Mouse (Mus musculus) G1E-ER4 (cell line): Measurements from ENCODE around the gene Lingo1. TPM values are rescaled to one million over a fixed set of nuclear protein-coding genes. Genes with fewer than 3 reads are reported as not detected.

Experiments
- GATA1 ChIP-seq: IDR thresholded peaks from one replicate; pipeline ENCODE4 v1.8.0; 2012; ENCODE audit warnings: low read length, inconsistent platforms
- polyA plus RNA-seq: library from polyadenylated mRNA; stranded (reverse); fragments of >175 nt; gene quantifications from 2 replicates; pipeline ENCODE4 v1.2.3, GENCODE M21; 2012

Lingo1 gene
- polyA plus RNA-seq, 1 experiment, result not detected

- no peak for TF ChIP-seq GATA1
Observed at GRCm38 (mm10) chr9:56591248-56591888, 204.9 kb downstream of the Lingo1 start.

- no peak for TF ChIP-seq GATA1
Observed at GRCm38 (mm10) chr9:56589762-56590161, 206.5 kb downstream of the Lingo1 start.

GRCm38 (mm10) chr9:56584043-56584424 lies 212.2 kb downstream of the Lingo1 start:
- no peak for TF ChIP-seq GATA1

GRCm38 (mm10) chr9:56583139-56584042 lies 212.9 kb downstream of the Lingo1 start:
- TF ChIP-seq GATA1, result no peak

- TF ChIP-seq GATA1, result no peak
Observed at GRCm38 (mm10) chr9:56582628-56583027, 213.6 kb downstream of the Lingo1 start.

- no peak for TF ChIP-seq GATA1
Observed at GRCm38 (mm10) chr9:56581700-56582099, 214.6 kb downstream of the Lingo1 start.

GRCm38 (mm10) chr9:56581016-56581415 lies 215.3 kb downstream of the Lingo1 start:
- no peak for TF ChIP-seq GATA1

- TF ChIP-seq GATA1, result no peak
Observed at GRCm38 (mm10) chr9:56580101-56580500, 216.2 kb downstream of the Lingo1 start.

- no peak for TF ChIP-seq GATA1
Observed at GRCm38 (mm10) chr9:56577405-56577804, 218.9 kb downstream of the Lingo1 start.

GRCm38 (mm10) chr9:56572534-56573479 lies 223.5 kb downstream of the Lingo1 start:
- no peak for TF ChIP-seq GATA1

Other genes starting within 250 kb of the Lingo1 start
- not detected in 2 replicates for gene Odf3l1, start 68.2 kb upstream of the Lingo1 start, polyA plus RNA-seq
- gene Cspg4, start 68.6 kb upstream of the Lingo1 start, polyA plus RNA-seq, result not detected in 2 replicates
- 1.2 and 1.4 TPM in 2 replicates for gene Snx33, start 131.9 kb upstream of the Lingo1 start, polyA plus RNA-seq
- gene Imp3, start 141.0 kb upstream of the Lingo1 start, polyA plus RNA-seq, result 86.0 and 91.2 TPM in 2 replicates
- 1.1 and 1.3 TPM in 2 replicates for gene Snupn, start 154.4 kb upstream of the Lingo1 start, polyA plus RNA-seq
- 52.5 and 69.2 TPM in 2 replicates for gene Ptpn9, start 198.5 kb upstream of the Lingo1 start, polyA plus RNA-seq